In the genomic region with DNA sequence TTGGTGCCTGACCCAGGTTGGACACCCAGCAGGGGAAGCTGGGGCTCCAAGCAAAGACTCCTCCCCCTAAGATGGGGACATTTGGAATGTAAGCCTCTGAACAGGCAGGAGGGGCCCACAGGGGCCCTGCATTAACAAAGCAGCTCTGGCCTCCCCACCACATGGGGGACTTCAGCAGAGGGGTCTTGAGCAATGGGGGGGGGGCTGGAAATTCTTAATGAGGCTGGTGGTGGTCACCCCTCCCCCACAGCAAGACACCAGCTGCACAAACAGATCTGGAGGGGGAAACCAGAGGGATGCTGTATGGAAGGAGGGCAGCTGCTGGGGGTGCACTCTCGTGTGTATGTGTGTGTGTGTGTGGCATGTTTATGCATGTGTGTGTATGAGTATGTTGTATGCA, we compare ENCODE assay signal across 16 mouse cellular contexts. TPM values are rescaled to one million over a fixed set of nuclear protein-coding genes. Genes with fewer than 3 reads are reported as not detected.
A peak's percentile ranks its signal among the peaks of the same experiment; 100 is the strongest.
DNase-seq lines count a peak whose midpoint lies in the region; ATAC-seq and TF ChIP-seq lines count a peak whose summit lies in the region.
"Had no signal": no experiment of that assay in that cellular context is flagged by ENCODE, and none has a peak within 500 bp of the region (broad histone marks: within the 10 kb centered on the region; RNA-seq: fewer than 3 reads in every experiment).

No protein-coding gene starts in this region.

- no peaks in the 10 kb centered on the region for H3K9me3 ChIP-seq in midbrain, embryonic 10.5 days (replicated peaks)
- H3K9me3 ChIP-seq in midbrain, postnatal 0 days (ENCODE audit: low read length): no peaks in the 10 kb centered on the region
- no peaks in the 10 kb centered on the region for H3K9me3 ChIP-seq in forebrain, embryonic 12.5 days
- H3K9me3 ChIP-seq in midbrain, embryonic 11.5 days (ENCODE audit: control insufficient read depth, low read length): no peaks in the 10 kb centered on the region
- H3K9me3 ChIP-seq: embryonic facial prominence, embryonic 15.5 days had no signal

- DNase-seq in midbrain, embryonic 10.5 days (ENCODE audit: low spot score): no peak
- DNase-seq in midbrain, postnatal 0 days (ENCODE audit: low spot score): no peak
- DNase-seq in midbrain, embryonic 11.5 days (ENCODE audit: low spot score, missing footprints): no peak
- DNase-seq in thymus, postnatal 25 days: peak; percentile 18
- no peak for DNase-seq in left cerebral cortex, postnatal 36 days (ENCODE audit: low spot score in 2 of 2)
- DNase-seq: cerebellum, adult 9-11 months; heart, postnatal 14 days had no signal

- no peak overlapping the region for H3K4me2 ChIP-seq in midbrain, postnatal 0 days (ENCODE audit: low read depth, low read length, poor library complexity, severe bottlenecking)
- peak overlapping the region; percentile 25; the same call in 1 of the 2 replicates for H3K4me2 ChIP-seq in forebrain, embryonic 12.5 days
- no peak overlapping the region for H3K4me2 ChIP-seq in midbrain, embryonic 11.5 days
- H3K4me2 ChIP-seq: embryonic facial prominence, embryonic 15.5 days; liver, embryonic 11.5 days had no signal

- intact Hi-C loops in left cerebral cortex, postnatal 36 days (cut with DNase I): no loop called here

- no peak overlapping the region for H3K4me3 ChIP-seq in midbrain, embryonic 10.5 days
- H3K4me3 ChIP-seq in midbrain, postnatal 0 days (ENCODE audit: low read depth, low read length): no peak overlapping the region
- H3K4me3 ChIP-seq in forebrain, embryonic 12.5 days (replicated peaks): no peak overlapping the region
- no peak overlapping the region for H3K4me3 ChIP-seq in midbrain, embryonic 11.5 days (ENCODE audit: low read depth, low read length)
- H3K4me3 ChIP-seq: embryonic facial prominence, embryonic 15.5 days had no signal

- ATAC-seq in midbrain, postnatal 0 days (ENCODE audit: low FRiP score): no peak
- ATAC-seq in forebrain, embryonic 12.5 days (ENCODE audit: low FRiP score): peak; percentile 15
- ATAC-seq in midbrain, embryonic 11.5 days (ENCODE audit: low FRiP score): peak; percentile 19; the same call in 1 of the 2 replicates
- no peak for ATAC-seq in monocyte, adult 5-6 weeks (replicated peaks; ENCODE audit: insufficient number of reproducible peaks, low FRiP score, low TSS enrichment, poor library complexity, severe bottlenecking)
- ATAC-seq: activated CD4-positive, CD25-positive, alpha-beta regulatory T cell, adult 4 months; intestine, embryonic 16.5 days had no signal

- TF ChIP-seq CTCF in midbrain, postnatal 0 days (IDR thresholded peaks at IDR 0.05): no peak

- peaks cover 73% of the 10 kb centered on the region for H3K4me1 ChIP-seq in midbrain, embryonic 10.5 days
- H3K4me1 ChIP-seq in midbrain, postnatal 0 days (ENCODE audit: insufficient read depth, low read length): peaks cover 10% of the 10 kb centered on the region
- H3K4me1 ChIP-seq in forebrain, embryonic 12.5 days: peaks cover 71% of the 10 kb centered on the region
- H3K4me1 ChIP-seq in midbrain, embryonic 11.5 days (ENCODE audit: control insufficient read depth, insufficient read depth, low read length): peaks cover 39% of the 10 kb centered on the region

- no peaks in the 10 kb centered on the region for H3K36me3 ChIP-seq in midbrain, embryonic 10.5 days
- H3K36me3 ChIP-seq in midbrain, postnatal 0 days (ENCODE audit: insufficient read depth, low read length): no peaks in the 10 kb centered on the region
- no peaks in the 10 kb centered on the region for H3K36me3 ChIP-seq in forebrain, embryonic 12.5 days (replicated peaks)
- no peaks in the 10 kb centered on the region for H3K36me3 ChIP-seq in midbrain, embryonic 11.5 days (ENCODE audit: control insufficient read depth, insufficient read depth, low read length)
- H3K36me3 ChIP-seq: embryonic facial prominence, embryonic 15.5 days had no signal

- WGBS in midbrain, embryonic 10.5 days: 56% methylated on average over 1 of the region's 1 CpGs
- WGBS in midbrain, postnatal 0 days: 29% methylated on average over 1 of the region's 1 CpGs
- 8% methylated on average over 1 of the region's 1 CpGs for WGBS in forebrain, embryonic 12.5 days
- WGBS in midbrain, embryonic 11.5 days: 25% methylated on average over 1 of the region's 1 CpGs

- no peak overlapping the region for H3K9ac ChIP-seq in midbrain, postnatal 0 days (replicated peaks; ENCODE audit: low read length, poor library complexity, severe bottlenecking)
- no peak overlapping the region for H3K9ac ChIP-seq in forebrain, embryonic 12.5 days
- no peak overlapping the region for H3K9ac ChIP-seq in midbrain, embryonic 11.5 days (ENCODE audit: low read length)
- H3K9ac ChIP-seq: embryonic facial prominence, embryonic 15.5 days had no signal

- H3K27ac ChIP-seq in midbrain, embryonic 10.5 days (replicated peaks): peak overlapping the region; percentile 81
- H3K27ac ChIP-seq in midbrain, postnatal 0 days (ENCODE audit: low read depth, low read length): no peak overlapping the region
- peak overlapping the region; percentile 86 for H3K27ac ChIP-seq in forebrain, embryonic 12.5 days
- H3K27ac ChIP-seq in midbrain, embryonic 11.5 days (ENCODE audit: low read depth, low read length): peak overlapping the region; percentile 61; the same call in 1 of the 2 replicates
- H3K27ac ChIP-seq: embryonic facial prominence, embryonic 15.5 days had no signal

- H3K27me3 ChIP-seq in midbrain, embryonic 10.5 days (ENCODE audit: low read depth, poor library complexity, severe bottlenecking): peaks cover 57% of the 10 kb centered on the region
- H3K27me3 ChIP-seq in midbrain, postnatal 0 days (ENCODE audit: insufficient read depth, low read length): no peaks in the 10 kb centered on the region
- no peaks in the 10 kb centered on the region for H3K27me3 ChIP-seq in forebrain, embryonic 12.5 days
- no peaks in the 10 kb centered on the region for H3K27me3 ChIP-seq in midbrain, embryonic 11.5 days (ENCODE audit: control insufficient read depth, insufficient read depth, low read length)
- H3K27me3 ChIP-seq: embryonic facial prominence, embryonic 15.5 days had no signal

RNA-seq across cellular contexts. Expression of gene Gm26897, which starts 55.2 kb away (rescaled TPM):
- polyA plus RNA-seq in midbrain, embryonic 10.5 days (2016; fragmentation: Nextera tagmentation; extraction: Ambion mirVana): not detected in 2 replicates
- not detected in 2 replicates for total RNA-seq in midbrain, postnatal 0 days (2014; rRNA removed)
- polyA plus RNA-seq in midbrain, postnatal 0 days (2015; fragmentation: Nextera tagmentation; extraction: Ambion mirVana): not detected in 2 replicates
- polyA plus RNA-seq in forebrain, embryonic 12.5 days (2016; fragmentation: Nextera tagmentation; extraction: Ambion mirVana): not detected in 2 replicates
- not detected in 2 replicates for polyA plus RNA-seq in midbrain, embryonic 11.5 days (2014; fragmentation: Nextera tagmentation; extraction: Ambion mirVana)
- total RNA-seq in monocyte, adult 5-6 weeks (2017): not detected in 3 replicates
- total RNA-seq in left cerebral cortex, postnatal 36 days (2021): not detected
- total RNA-seq: heart, postnatal 14 days had no signal
- polyA plus RNA-seq: activated CD4-positive, CD25-positive, alpha-beta regulatory T cell, adult 4 months; embryonic facial prominence, embryonic 15.5 days; intestine, embryonic 16.5 days; large intestine, adult 2 months; liver, embryonic 11.5 days; lung, embryonic 16.5 days; testis, adult 2 months had no signal

Comparison
In these comparisons a context has a peak if more than half of its experiments do, and no peak if none do; other contexts are left out.
1. ATAC-seq: peak in forebrain, embryonic 12.5 days (single experiment) and midbrain, embryonic 11.5 days (single experiment); none in midbrain, postnatal 0 days (single experiment) and monocyte, adult 5-6 weeks (single experiment).